Mouse (Mus musculus): ENCODE results near the gene Ralgapa2. TPM values are rescaled to one million over a fixed set of nuclear protein-coding genes. Genes with fewer than 3 reads are reported as not detected.

The Ralgapa2 gene
- polyA plus RNA-seq, 1 experiment from 2014 or later: 6.7 TPM

- Histone ChIP-seq H3K36me3 (no peaks in the 10 kb centered on the region), H3K9ac (no peak overlapping the region), H3K27me3 (no peaks in the 10 kb centered on the region), H3K4me2 (replicated peaks) (no peak overlapping the region), H3K27ac (no peak overlapping the region), H3K9me3 (no peaks in the 10 kb centered on the region), H3K4me1 (no peaks in the 10 kb centered on the region), H3K4me3 (no peak overlapping the region)
- ATAC-seq (ENCODE audit: low FRiP score, low read depth): no peak
- 49% methylated on average over 2 of the region's 2 CpGs for WGBS
Observed at GRCm38 (mm10) chr2:146525483-146525882, 13.3 kb upstream of the Ralgapa2 start.

GRCm38 (mm10) chr2:146524685-146525415 lies 12.7 kb upstream of the Ralgapa2 start:
- Histone ChIP-seq H3K36me3 (no peaks in the 10 kb centered on the region), H3K4me1 (no peaks in the 10 kb centered on the region), H3K4me2 (replicated peaks) (no peak overlapping the region), H3K9me3 (no peaks in the 10 kb centered on the region), H3K9ac (no peak overlapping the region), H3K27ac (no peak overlapping the region), H3K4me3 (no peak overlapping the region), H3K27me3 (no peaks in the 10 kb centered on the region)
- ATAC-seq (ENCODE audit: low FRiP score, low read depth): no peak
- WGBS: 78% methylated on average over 4 of the region's 4 CpGs

- no peaks in the 10 kb centered on the region for H3K9me3 ChIP-seq
- no peaks in the 10 kb centered on the region for H3K36me3 ChIP-seq
- ATAC-seq (ENCODE audit: low FRiP score, low read depth): no peak
- H3K4me1 ChIP-seq: peaks cover 3% of the 10 kb centered on the region
- no peak overlapping the region for H3K4me2 ChIP-seq (replicated peaks)
- H3K9ac ChIP-seq: no peak overlapping the region
- H3K4me3 ChIP-seq: no peak overlapping the region
- H3K27ac ChIP-seq: no peak overlapping the region
- 75% methylated on average over 2 of the region's 2 CpGs for WGBS
- no peaks in the 10 kb centered on the region for H3K27me3 ChIP-seq
Observed at GRCm38 (mm10) chr2:146516894-146517293, 4.8 kb upstream of the Ralgapa2 start.

GRCm38 (mm10) chr2:146515081-146515480 lies 2.9 kb upstream of the Ralgapa2 start:
- Histone ChIP-seq H3K9me3 (no peaks in the 10 kb centered on the region), H3K9ac (no peak overlapping the region), H3K27me3 (no peaks in the 10 kb centered on the region), H3K27ac (no peak overlapping the region), H3K36me3 (no peaks in the 10 kb centered on the region), H3K4me2 (replicated peaks) (no peak overlapping the region), H3K4me1 (peaks cover 8% of the 10 kb centered on the region), H3K4me3 (no peak overlapping the region)
- ATAC-seq (ENCODE audit: low FRiP score, low read depth): no peak
- 79% methylated on average over 2 of the region's 2 CpGs for WGBS

- peak; percentile 2; the same call in 1 of the 2 replicates for ATAC-seq (ENCODE audit: low FRiP score, low read depth)
- no peaks in the 10 kb centered on the region for H3K27me3 ChIP-seq
- no peak overlapping the region for H3K9ac ChIP-seq
- peaks cover 8% of the 10 kb centered on the region for H3K4me1 ChIP-seq
- peak overlapping the region; percentile 87 for H3K4me3 ChIP-seq
- H3K27ac ChIP-seq: no peak overlapping the region
- 74% methylated on average over 2 of the region's 2 CpGs for WGBS
- peak overlapping the region; percentile 81 for H3K4me2 ChIP-seq (replicated peaks)
- no peaks in the 10 kb centered on the region for H3K9me3 ChIP-seq
- no peaks in the 10 kb centered on the region for H3K36me3 ChIP-seq
Observed at GRCm38 (mm10) chr2:146512581-146512920, 407 bp upstream of the Ralgapa2 start.

GRCm38 (mm10) chr2:146511401-146511865 lies 711 bp downstream of the Ralgapa2 start:
- peak overlapping the region; percentile 87 for H3K4me3 ChIP-seq
- peak overlapping the region; percentile 81 for H3K4me2 ChIP-seq (replicated peaks)
- H3K9me3 ChIP-seq: no peaks in the 10 kb centered on the region
- no peaks in the 10 kb centered on the region for H3K27me3 ChIP-seq
- peaks cover 8% of the 10 kb centered on the region for H3K4me1 ChIP-seq
- H3K36me3 ChIP-seq: no peaks in the 10 kb centered on the region
- 0% methylated on average over 21 of the region's 22 CpGs for WGBS
- peak overlapping the region; percentile 88 for H3K9ac ChIP-seq
- ATAC-seq (ENCODE audit: low FRiP score, low read depth): no peak; the same call in none of the 2 replicates
- H3K27ac ChIP-seq: no peak overlapping the region

- H3K4me1 ChIP-seq: peaks cover 8% of the 10 kb centered on the region
- no peak for ATAC-seq (ENCODE audit: low FRiP score, low read depth)
- H3K27ac ChIP-seq: no peak overlapping the region
- no peaks in the 10 kb centered on the region for H3K27me3 ChIP-seq
- peak overlapping the region; percentile 88; the same call in 1 of the 2 replicates for H3K9ac ChIP-seq
- WGBS: 17% methylated on average over 1 of the region's 1 CpGs
- peak overlapping the region; percentile 81 for H3K4me2 ChIP-seq (replicated peaks)
- H3K36me3 ChIP-seq: no peaks in the 10 kb centered on the region
- H3K4me3 ChIP-seq: peak overlapping the region; percentile 87
- no peaks in the 10 kb centered on the region for H3K9me3 ChIP-seq
Observed at GRCm38 (mm10) chr2:146510780-146511179, 1.4 kb downstream of the Ralgapa2 start.

GRCm38 (mm10) chr2:146502578-146503311 lies 9.4 kb downstream of the Ralgapa2 start:
- 0 out of 2 replicates have a peak overlapping the region, but pooled peaks have one; percentile 14 for H3K4me2 ChIP-seq (replicated peaks)
- no peaks in the 10 kb centered on the region for H3K9me3 ChIP-seq
- 65% methylated on average over 9 of the region's 9 CpGs for WGBS
- peak overlapping the region; percentile 22; the same call in 1 of the 2 replicates for H3K27ac ChIP-seq
- peak; percentile 76; the same call in 1 of the 2 replicates for ATAC-seq (ENCODE audit: low FRiP score, low read depth)
- H3K9ac ChIP-seq: no peak overlapping the region
- H3K27me3 ChIP-seq: no peaks in the 10 kb centered on the region
- peaks cover 13% of the 10 kb centered on the region for H3K4me1 ChIP-seq
- H3K36me3 ChIP-seq: no peaks in the 10 kb centered on the region
- no peak overlapping the region for H3K4me3 ChIP-seq

GRCm38 (mm10) chr2:146500067-146500466 lies 12.1 kb downstream of the Ralgapa2 start:
- H3K4me3 ChIP-seq: no peak overlapping the region
- H3K36me3 ChIP-seq: no peaks in the 10 kb centered on the region
- no peak for ATAC-seq (ENCODE audit: low FRiP score, low read depth)
- no peak overlapping the region for H3K9ac ChIP-seq
- H3K27me3 ChIP-seq: no peaks in the 10 kb centered on the region
- WGBS: 92% methylated on average over 1 of the region's 1 CpGs
- no peaks in the 10 kb centered on the region for H3K9me3 ChIP-seq
- no peak overlapping the region for H3K27ac ChIP-seq
- no peak overlapping the region for H3K4me2 ChIP-seq (replicated peaks)
- H3K4me1 ChIP-seq: peaks cover 13% of the 10 kb centered on the region

- no peak overlapping the region for H3K27ac ChIP-seq
- WGBS: 94% methylated on average over 1 of the region's 1 CpGs
Observed at GRCm38 (mm10) chr2:146499111-146499510, 13.0 kb downstream of the Ralgapa2 start.

GRCm38 (mm10) chr2:146498298-146498697 lies 13.8 kb downstream of the Ralgapa2 start:
- H3K27me3 ChIP-seq: no peaks in the 10 kb centered on the region
- no peak for ATAC-seq (ENCODE audit: low FRiP score, low read depth)
- H3K36me3 ChIP-seq: no peaks in the 10 kb centered on the region
- H3K9me3 ChIP-seq: no peaks in the 10 kb centered on the region
- WGBS: 79% methylated on average over 6 of the region's 6 CpGs
- peaks cover 11% of the 10 kb centered on the region for H3K4me1 ChIP-seq
- no peak overlapping the region for H3K4me3 ChIP-seq
- no peak overlapping the region for H3K27ac ChIP-seq
- no peak overlapping the region for H3K9ac ChIP-seq
- no peak overlapping the region for H3K4me2 ChIP-seq (replicated peaks)

More at GRCm38 (mm10) chr2:146499111-146499510, 13.0 kb downstream of the Ralgapa2 start:
- Histone ChIP-seq H3K36me3 (no peaks in the 10 kb centered on the region), H3K4me2 (replicated peaks) (no peak overlapping the region), H3K9ac (no peak overlapping the region), H3K27me3 (no peaks in the 10 kb centered on the region), H3K4me3 (no peak overlapping the region), H3K9me3 (no peaks in the 10 kb centered on the region), H3K4me1 (peaks cover 13% of the 10 kb centered on the region)
- no peak for ATAC-seq (ENCODE audit: low FRiP score, low read depth)

- Histone ChIP-seq H3K4me3 (no peak overlapping the region), H3K27me3 (no peaks in the 10 kb centered on the region), H3K27ac (no peak overlapping the region), H3K9me3 (no peaks in the 10 kb centered on the region), H3K4me2 (replicated peaks) (no peak overlapping the region), H3K4me1 (no peaks in the 10 kb centered on the region), H3K9ac (no peak overlapping the region), H3K36me3 (no peaks in the 10 kb centered on the region)
- ATAC-seq (ENCODE audit: low FRiP score, low read depth): no peak
- 32% methylated on average over 1 of the region's 1 CpGs for WGBS
Observed at GRCm38 (mm10) chr2:146496995-146497394, 15.1 kb downstream of the Ralgapa2 start.

Data from limb, embryonic 13.5 days (tissue).